Mouse (Mus musculus): Measurements from ENCODE around the gene Gm3187.
"Not testable (repeated sequence)": the region's sequence is repeated elsewhere in the genome, so short reads cannot be mapped to it uniquely, and the experiment has no call there.

Gm3187 gene

GRCm38 (mm10) chr14:5483907-5484306, at the start of gene Gm3187:
Gene Gm3187, plus strand, starts transcription at chr14:5484207.
- not testable (repeated sequence) for DNase-seq (ENCODE audit: extremely low read depth, low read depth)

GRCm38 (mm10) chr14:5455367-5455766, 28.6 kb upstream of the Gm3187 start, which contains the start of gene Gm3194:
Gene Gm3194, minus strand, starts transcription at chr14:5455467.
- DNase-seq (ENCODE audit: extremely low read depth, low read depth) = not testable (repeated sequence)

- DNase-seq (ENCODE audit: extremely low read depth, low read depth) = not testable (repeated sequence)
Observed at GRCm38 (mm10) chr14:5460469-5460868, 23.5 kb upstream of the Gm3187 start.

GRCm38 (mm10) chr14:5477730-5478129, 6.3 kb upstream of the Gm3187 start, which contains the start of gene Gm8246:
Gene Gm8246, minus strand, starts transcription at chr14:5477830.
- DNase-seq (ENCODE audit: extremely low read depth, low read depth) = not testable (repeated sequence)

- DNase-seq (ENCODE audit: extremely low read depth, low read depth) = not testable (repeated sequence)
Observed at GRCm38 (mm10) chr14:5501374-5501773, 17.4 kb downstream of the Gm3187 start, which contains the start of gene Gm3488. Gene Gm3488, plus strand, starts transcription at chr14:5501674.

- DNase-seq (ENCODE audit: extremely low read depth, low read depth) = not testable (repeated sequence)
Observed at GRCm38 (mm10) chr14:5538196-5538595, 54.2 kb downstream of the Gm3187 start, which contains the start of gene Gm3532. Gene Gm3532, plus strand, starts transcription at chr14:5538496.

All from MEL-GATA-1-ER (cell line).